Mouse (Mus musculus) MEL (cell line): ENCODE results near the gene Atp1a4.

Experiments used
- CHD2 ChIP-seq: IDR thresholded peaks from 2 replicates; pipeline ENCODE4 v1.6.1; 2011; ENCODE audit warnings: low read length, improper control_type of control experiment
- CTCF ChIP-seq, 3 experiments: IDR thresholded peaks in 2 of 3; conservative IDR thresholded peaks in 1 of 3; 2 replicates each; pipeline ENCODE4 v1.5.1; 2011 to 2012; ENCODE audit warnings: low read length in 3 of 3, low read depth in 2 of 3, mild to moderate bottlenecking in 2 of 3, improper control_type of control experiment in 1 of 3, inconsistent platforms in 1 of 3, mixed read lengths in 1 of 3, moderate library complexity in 1 of 3; ENCODE audit not compliant: control insufficient read depth in 1 of 3, insufficient read depth in 1 of 3, poor library complexity in 1 of 3, severe bottlenecking in 1 of 3
- GATA1 ChIP-seq: IDR thresholded peaks from 2 replicates; pipeline ENCODE4 v1.6.1; 2011; ENCODE audit warnings: low read depth, low read length, improper control_type of control experiment
- JUND ChIP-seq: IDR thresholded peaks from 2 replicates; pipeline ENCODE4 v1.6.1; 2011; ENCODE audit warnings: low read depth, mild to moderate bottlenecking, improper control_type of control experiment, low read length
- MXI1 ChIP-seq: IDR thresholded peaks from 2 replicates; pipeline ENCODE4 v1.6.1; 2011; ENCODE audit warnings: mild to moderate bottlenecking, low read depth, low read length, improper control_type of control experiment
- POLR2AphosphoS5 ChIP-seq: IDR thresholded peaks from 2 replicates; pipeline ENCODE4 v1.6.1; 2012; ENCODE audit warnings: low read depth, borderline replicate concordance, mild to moderate bottlenecking, inconsistent platforms, low read length, moderate library complexity, mixed read lengths
- RCOR1 ChIP-seq: IDR thresholded peaks from 2 replicates; pipeline ENCODE4 v1.6.1; 2012; ENCODE audit warnings: low read depth, mild to moderate bottlenecking, inconsistent platforms, low read length, improper control_type of control experiment
- TAL1 ChIP-seq: IDR thresholded peaks from 2 replicates; pipeline ENCODE4 v1.6.1; 2012; ENCODE audit warnings: mild to moderate bottlenecking, inconsistent platforms, low read length, moderate library complexity, mixed read lengths
- ZC3H11A ChIP-seq: IDR thresholded peaks from 2 replicates; pipeline ENCODE4 v1.6.1; 2012; ENCODE audit warnings: low read depth, mild to moderate bottlenecking, inconsistent platforms, low read length, improper control_type of control experiment
- ZKSCAN1 ChIP-seq: IDR thresholded peaks from 2 replicates; pipeline ENCODE4 v1.6.1; 2012; ENCODE audit warnings: low read depth, mild to moderate bottlenecking, inconsistent platforms, low read length, improper control_type of control experiment, moderate library complexity

DNA sequence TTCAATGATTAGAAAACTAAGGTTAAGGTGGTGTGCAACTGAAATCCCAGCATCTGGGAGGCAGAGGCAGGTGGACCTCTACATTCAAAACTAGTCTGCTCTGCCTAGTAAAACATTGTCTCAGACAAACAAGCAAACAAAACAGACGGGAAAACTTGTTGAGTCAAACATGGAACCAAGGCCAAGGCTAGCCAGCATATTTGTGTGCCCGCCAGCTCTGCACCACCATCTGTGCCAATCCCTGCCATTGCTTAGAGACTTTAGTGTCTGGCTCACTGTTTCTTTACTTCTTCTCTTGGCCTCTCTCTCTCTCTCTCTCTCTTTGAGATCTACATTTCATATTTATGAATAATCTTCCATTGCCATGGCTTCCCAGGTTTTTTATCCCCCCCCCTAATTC, 30.0 kb downstream of the Atp1a4 start:
- TF ChIP-seq TAL1 (no peak), ZC3H11A (no peak), CTCF (IDR thresholded peaks at IDR 0.05 in 2 of 3, conservative IDR thresholded peaks at IDR 0.05 in 1 of 3; ENCODE audit: control insufficient read depth in 1 of 3, insufficient read depth in 1 of 3, low read depth in 2 of 3, low read length in 3 of 3, poor library complexity in 1 of 3, severe bottlenecking in 1 of 3) (no peak), RCOR1 (no peak), MXI1 (no peak), ZKSCAN1 (no peak), GATA1 (no peak), JUND (no peak), CHD2 (no peak), POLR2AphosphoS5 (no peak)
